Mouse (Mus musculus): ENCODE results near the gene H2-DMb2.

Gene H2-DMb2

GRCm38 (mm10) chr17:34143033-34143432 is at the start of gene H2-DMb2:
Gene H2-DMb2 (plus strand): TSS chr17:34143307.
- peak; percentile 88 for DNase-seq (ENCODE audit: low spot score)

- no peak for DNase-seq (ENCODE audit: low spot score)
Observed at GRCm38 (mm10) chr17:34094283-34095035, 48.6 kb upstream of the H2-DMb2 start.

- DNase-seq (ENCODE audit: low spot score): no peak
Observed at GRCm38 (mm10) chr17:34096497-34097010, 46.6 kb upstream of the H2-DMb2 start.

- DNase-seq (ENCODE audit: low spot score): no peak
Observed at GRCm38 (mm10) chr17:34097272-34097671, 45.8 kb upstream of the H2-DMb2 start.

GRCm38 (mm10) chr17:34098709-34099479 is 44.2 kb upstream of the H2-DMb2 start:
- DNase-seq (ENCODE audit: low spot score): no peak

GRCm38 (mm10) chr17:34099531-34099930 is 43.6 kb upstream of the H2-DMb2 start:
- no peak for DNase-seq (ENCODE audit: low spot score)

- DNase-seq (ENCODE audit: low spot score): no peak
Observed at GRCm38 (mm10) chr17:34101185-34101584, 41.9 kb upstream of the H2-DMb2 start.

- DNase-seq (ENCODE audit: low spot score): peak; percentile 93
Observed at GRCm38 (mm10) chr17:34101604-34102032, 41.5 kb upstream of the H2-DMb2 start.

GRCm38 (mm10) chr17:34102831-34103230 is 40.3 kb upstream of the H2-DMb2 start:
- no peak for DNase-seq (ENCODE audit: low spot score)

GRCm38 (mm10) chr17:34104804-34105203 is 38.3 kb upstream of the H2-DMb2 start:
- no peak for DNase-seq (ENCODE audit: low spot score)

GRCm38 (mm10) chr17:34106555-34106954 is 36.6 kb upstream of the H2-DMb2 start:
- DNase-seq (ENCODE audit: low spot score): no peak

GRCm38 (mm10) chr17:34107109-34107867 is 35.8 kb upstream of the H2-DMb2 start:
- DNase-seq (ENCODE audit: low spot score): no peak

- DNase-seq (ENCODE audit: low spot score): no peak
Observed at GRCm38 (mm10) chr17:34108460-34108859, 34.6 kb upstream of the H2-DMb2 start.

- DNase-seq (ENCODE audit: low spot score): no peak
Observed at GRCm38 (mm10) chr17:34109038-34109805, 33.9 kb upstream of the H2-DMb2 start.

GRCm38 (mm10) chr17:34109806-34110195 is 33.3 kb upstream of the H2-DMb2 start:
- no peak for DNase-seq (ENCODE audit: low spot score)

GRCm38 (mm10) chr17:34110309-34110708 is 32.8 kb upstream of the H2-DMb2 start:
- no peak for DNase-seq (ENCODE audit: low spot score)

GRCm38 (mm10) chr17:34114114-34114513 is 29.0 kb upstream of the H2-DMb2 start:
- no peak for DNase-seq (ENCODE audit: low spot score)

- DNase-seq (ENCODE audit: low spot score): no peak
Observed at GRCm38 (mm10) chr17:34116736-34117370, 26.3 kb upstream of the H2-DMb2 start.

- no peak for DNase-seq (ENCODE audit: low spot score)
Observed at GRCm38 (mm10) chr17:34117421-34118112, 25.5 kb upstream of the H2-DMb2 start.

GRCm38 (mm10) chr17:34118113-34118872 is 24.8 kb upstream of the H2-DMb2 start:
- no peak for DNase-seq (ENCODE audit: low spot score)
